Mouse (Mus musculus) kidney, adult 2 months (tissue): ENCODE results near the gene Tnfaip3. TPM values are rescaled to one million over a fixed set of nuclear protein-coding genes. Genes with fewer than 3 reads are reported as not detected.

Experiments used
- DNase-seq: peaks from one replicate; pipeline ENCODE4 v3.0.0; 2021
- H3K27ac ChIP-seq: fragments of 200-500 bp; 2 replicates; pipeline ENCODE4 v1.5.1; 2012; ENCODE audit warnings: low read depth, low read length, control low read depth, inconsistent platforms; ENCODE audit not compliant: insufficient read depth
- H3K27me3 ChIP-seq: fragments of 200-500 bp; replicated peaks from 2 replicates; pipeline ENCODE4 v1.6.1; 2012; ENCODE audit warnings: mild to moderate bottlenecking, moderate library complexity, low read length, inconsistent platforms; ENCODE audit not compliant: control insufficient read depth, insufficient read depth
- H3K36me3 ChIP-seq: fragments of 200-500 bp; 2 replicates; pipeline ENCODE4 v1.6.1; 2012; ENCODE audit warnings: mild to moderate bottlenecking, moderate library complexity, low read length, inconsistent platforms; ENCODE audit not compliant: control insufficient read depth, insufficient read depth
- H3K4me1 ChIP-seq: fragments of 200-500 bp; 2 replicates; pipeline ENCODE4 v1.6.1; 2011; ENCODE audit warnings: low read length; ENCODE audit not compliant: control insufficient read depth, insufficient read depth
- H3K4me3 ChIP-seq: fragments of 200-500 bp; 2 replicates; pipeline ENCODE4 v1.5.1; 2011; ENCODE audit warnings: mild to moderate bottlenecking, low read depth, low read length, control low read depth; ENCODE audit not compliant: insufficient read depth
- CTCF ChIP-seq: fragments of 200-500 bp; conservative IDR thresholded peaks from 2 replicates; pipeline ENCODE4 v1.5.1; 2011; ENCODE audit warnings: low read depth, mild to moderate bottlenecking, control low read depth, low read length, moderate library complexity, mixed read lengths; ENCODE audit not compliant: insufficient read depth, insufficient read length
- POLR2A ChIP-seq: fragments of 200-500 bp; IDR thresholded peaks from one replicate; pipeline ENCODE4 v1.6.1; 2011; ENCODE audit warnings: low read depth, low read length, control low read depth
- WGBS: fragments of 180-500 bp; shearing (Covaris S2); methylation state at CpG from one replicate; pipeline ENCODE4 v1.1.7; 2018; 5-methylcytosine and 5-hydroxymethylcytosine counted together
- polyA plus RNA-seq: library from polyadenylated mRNA; depleted of rRNA; stranded (reverse); fragments of >200 nt; gene quantifications from 2 replicates; pipeline ENCODE4 v1.2.3, GENCODE M21; 2012

The Tnfaip3 gene
- polyA plus RNA-seq, 1 experiment = 3.3 TPM

- Histone ChIP-seq H3K27me3 (no peaks in the 10 kb centered on the region), H3K4me1 (no peaks in the 10 kb centered on the region), H3K4me3 (no peak overlapping the region), H3K36me3 (no peaks in the 10 kb centered on the region), H3K27ac (no peak overlapping the region)
- 53% methylated on average over 2 of the region's 2 CpGs for WGBS
- no peak for TF ChIP-seq CTCF
- TF ChIP-seq POLR2A = no peak
- no peak for DNase-seq
Observed at GRCm38 (mm10) chr10:18987046-18987906, 28.2 kb downstream of the Tnfaip3 start.

- H3K27ac ChIP-seq = no peak overlapping the region
- TF ChIP-seq POLR2A = no peak
- TF ChIP-seq CTCF = no peak
- DNase-seq = no peak
- no peaks in the 10 kb centered on the region for H3K27me3 ChIP-seq
- no peaks in the 10 kb centered on the region for H3K4me1 ChIP-seq
- H3K36me3 ChIP-seq = no peaks in the 10 kb centered on the region
- WGBS = 93% methylated on average over 3 of the region's 3 CpGs
- H3K4me3 ChIP-seq = no peak overlapping the region
Observed at GRCm38 (mm10) chr10:18985516-18985915, 29.9 kb downstream of the Tnfaip3 start.

DNA sequence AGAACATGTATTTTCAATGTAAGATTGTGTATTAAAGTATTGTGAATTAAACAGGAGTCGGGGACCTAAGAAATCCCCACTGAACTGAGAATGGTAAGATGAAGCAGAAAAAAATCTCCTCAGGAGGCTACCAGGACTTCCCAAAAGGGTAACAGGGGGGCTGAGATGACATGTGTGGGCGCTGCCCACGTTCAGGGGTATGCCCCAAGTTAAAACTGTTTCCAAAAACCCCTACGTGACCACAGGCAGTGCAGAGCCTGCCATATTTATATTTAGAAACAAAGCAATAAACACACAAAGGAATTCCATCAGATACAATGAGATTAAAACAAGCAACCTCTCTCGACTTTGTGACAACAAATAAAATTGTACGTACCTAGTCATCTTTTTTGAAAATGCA is 31.9 kb downstream of the Tnfaip3 start:
- TF ChIP-seq POLR2A = no peak
- TF ChIP-seq CTCF = no peak
- H3K4me1 ChIP-seq = no peaks in the 10 kb centered on the region
- 81% methylated on average over 6 of the region's 6 CpGs for WGBS
- no peaks in the 10 kb centered on the region for H3K36me3 ChIP-seq
- H3K27me3 ChIP-seq = no peaks in the 10 kb centered on the region
- H3K4me3 ChIP-seq = no peak overlapping the region
- DNase-seq = no peak
- H3K27ac ChIP-seq = no peak overlapping the region

GRCm38 (mm10) chr10:18974486-18974885 is 41.0 kb downstream of the Tnfaip3 start:
- Histone ChIP-seq H3K27ac (no peak overlapping the region), H3K36me3 (no peaks in the 10 kb centered on the region), H3K27me3 (no peaks in the 10 kb centered on the region), H3K4me1 (no peaks in the 10 kb centered on the region), H3K4me3 (no peak overlapping the region)
- WGBS = 81% methylated on average over 3 of the region's 3 CpGs
- no peak for DNase-seq
- TF ChIP-seq CTCF (no peak), POLR2A (no peak)

DNA sequence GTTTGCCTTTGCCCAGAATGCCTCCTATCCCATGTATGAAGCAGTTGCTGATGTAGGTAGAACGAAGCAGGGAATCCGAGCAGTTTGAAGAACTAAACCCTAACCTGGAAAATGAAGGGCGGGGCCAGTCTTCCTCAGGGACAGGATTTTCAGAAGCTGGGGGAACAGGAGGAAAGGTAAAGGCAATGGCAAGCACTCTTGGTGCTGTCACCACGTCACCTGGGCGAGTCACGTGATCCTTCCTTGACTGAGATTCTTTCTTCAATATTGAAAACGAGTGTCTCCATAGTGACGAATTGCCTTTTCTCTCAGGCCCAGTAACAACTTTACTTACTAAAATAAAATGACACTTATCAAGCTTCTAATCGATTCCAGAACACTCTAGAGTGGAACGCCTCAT is 48.6 kb downstream of the Tnfaip3 start:
- no peak overlapping the region for H3K27ac ChIP-seq
- no peak overlapping the region for H3K4me3 ChIP-seq
- H3K36me3 ChIP-seq = no peaks in the 10 kb centered on the region
- no peak for TF ChIP-seq CTCF
- no peak for TF ChIP-seq POLR2A
- no peaks in the 10 kb centered on the region for H3K4me1 ChIP-seq
- no peaks in the 10 kb centered on the region for H3K27me3 ChIP-seq
- WGBS = 95% methylated on average over 10 of the region's 10 CpGs
- no peak for DNase-seq

- H3K27me3 ChIP-seq = no peaks in the 10 kb centered on the region
- no peak overlapping the region for H3K27ac ChIP-seq
- no peaks in the 10 kb centered on the region for H3K4me1 ChIP-seq
- TF ChIP-seq POLR2A (no peak), CTCF (no peak)
- no peaks in the 10 kb centered on the region for H3K36me3 ChIP-seq
- no peak overlapping the region for H3K4me3 ChIP-seq
- DNase-seq = no peak
- 74% methylated on average over 4 of the region's 4 CpGs for WGBS
Observed at GRCm38 (mm10) chr10:18965601-18966000, 49.9 kb downstream of the Tnfaip3 start.

- TF ChIP-seq CTCF (no peak), POLR2A (no peak)
- no peaks in the 10 kb centered on the region for H3K36me3 ChIP-seq
- peak; percentile 33 for DNase-seq
- no peak overlapping the region for H3K4me3 ChIP-seq
- H3K27me3 ChIP-seq = no peaks in the 10 kb centered on the region
- no peak overlapping the region for H3K27ac ChIP-seq
- WGBS = 49% methylated on average over 7 of the region's 7 CpGs
- no peaks in the 10 kb centered on the region for H3K4me1 ChIP-seq
Observed at GRCm38 (mm10) chr10:18964856-18965255, 50.6 kb downstream of the Tnfaip3 start.
